Mouse (Mus musculus) hindbrain, embryonic 10.5 days (tissue): ENCODE results near the gene Coq6. TPM values are rescaled to one million over a fixed set of nuclear protein-coding genes. Genes with fewer than 3 reads are reported as not detected.
"Not testable (repeated sequence)": the region's sequence is repeated elsewhere in the genome, so short reads cannot be mapped to it uniquely, and the experiment has no call there.

Experiments used
- DNase-seq: peaks from one replicate; pipeline ENCODE4 v3.0.0-alpha.2; 2017; ENCODE audit warnings: low spot score
- H3K27ac ChIP-seq: fragments of 300-500 bp; sonication (generic); 2 replicates; pipeline ENCODE4 v1.5.1; 2016; ENCODE audit warnings: mild to moderate bottlenecking, moderate library complexity
- H3K27me3 ChIP-seq: fragments of 300-500 bp; sonication (generic); 2 replicates; pipeline ENCODE4 v1.6.1; 2016; ENCODE audit warnings: mild to moderate bottlenecking; ENCODE audit not compliant: poor library complexity, insufficient read depth, severe bottlenecking
- H3K36me3 ChIP-seq: fragments of 300-500 bp; sonication (generic); 2 replicates; pipeline ENCODE4 v1.6.1; 2016; ENCODE audit warnings: mild to moderate bottlenecking, moderate library complexity
- H3K4me1 ChIP-seq: fragments of 300-500 bp; sonication (generic); replicated peaks from 2 replicates; pipeline ENCODE4 v1.6.1; 2016; ENCODE audit warnings: mild to moderate bottlenecking
- H3K4me3 ChIP-seq: fragments of 300-500 bp; sonication (generic); 2 replicates; pipeline ENCODE4 v1.5.1; 2016; ENCODE audit warnings: mild to moderate bottlenecking, moderate library complexity
- H3K9me3 ChIP-seq: fragments of 300-500 bp; sonication (generic); 2 replicates; pipeline ENCODE4 v1.6.1; 2016; ENCODE audit warnings: mild to moderate bottlenecking, moderate library complexity
- WGBS: fragments of 180-500 bp; shearing (Covaris S2); methylation state at CpG from one replicate; pipeline ENCODE4 v1.1.7; 2016; 5-methylcytosine and 5-hydroxymethylcytosine counted together
- polyA plus RNA-seq: library from polyadenylated mRNA; unstranded; fragments of >200 nt; fragmentation: Nextera tagmentation; extraction: Ambion mirVana; gene quantifications from 2 replicates; pipeline ENCODE4 v1.2.1, GENCODE M21; 2016

The Coq6 gene
- 46.5 and 48.9 TPM in 2 replicates for polyA plus RNA-seq

DNA sequence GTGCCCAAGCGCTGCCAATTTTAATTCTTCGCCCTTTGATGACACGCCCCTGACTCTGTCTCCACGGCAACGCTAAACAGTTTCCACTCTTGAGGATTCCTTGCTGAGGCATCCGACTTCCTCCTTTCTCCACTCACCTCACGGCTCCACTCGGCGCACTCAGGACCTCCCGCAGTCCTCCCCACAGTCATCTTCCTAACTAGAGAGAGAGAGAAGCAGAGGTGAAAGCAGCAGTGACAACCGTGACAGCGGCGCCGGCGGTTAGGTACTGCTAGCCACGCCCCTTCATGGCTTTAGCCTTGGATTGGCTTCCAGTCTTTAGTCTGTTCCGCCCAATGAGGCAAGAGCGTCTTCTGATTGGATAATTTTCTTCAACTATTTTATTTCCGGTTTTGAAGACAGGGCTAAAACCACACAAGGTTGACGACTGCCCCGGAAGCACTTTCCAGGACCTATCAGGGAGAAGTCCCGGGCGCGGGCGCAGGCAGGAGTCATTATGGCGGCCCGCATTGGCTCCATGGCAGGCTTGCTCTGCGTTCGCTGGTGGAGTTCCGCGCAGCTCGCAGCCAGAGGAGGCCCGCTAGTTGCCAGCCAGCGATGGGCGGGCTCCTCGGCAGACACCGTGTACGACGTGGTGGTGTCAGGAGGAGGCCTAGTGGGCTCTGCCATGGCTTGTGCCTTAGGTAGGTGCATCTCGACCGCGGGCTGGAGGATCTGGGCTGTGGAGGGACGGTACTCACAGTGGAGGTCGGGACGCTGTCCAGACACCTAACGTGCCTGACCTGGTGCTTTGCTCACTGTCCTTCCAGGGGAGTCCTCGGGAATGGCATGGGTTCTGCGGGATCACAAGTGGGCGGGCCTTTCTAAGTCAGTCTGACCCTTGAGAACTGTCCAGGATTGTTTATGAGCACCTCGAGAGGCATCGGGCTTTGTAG, at the start of gene Coq6, which contains the start of gene Fam161b:
Coq6 (plus strand) TSS at position 103 of the 935 bp plus-strand sequence.
Fam161b (minus strand) TSS at position 279 of the 935 bp plus-strand sequence.
- Histone ChIP-seq H3K27ac (peak within 1 kb of the TSS; percentile 90), H3K4me3 (peak within 1 kb of the TSS; percentile 99), H3K36me3 (peaks cover 10% of the 10 kb centered on the region), H3K9me3 (no peaks in the 10 kb centered on the region), H3K27me3 (no peaks in the 10 kb centered on the region), H3K4me1 (peaks cover 25% of the 10 kb centered on the region)
- under 1% methylated on average over 51 of the region's 51 CpGs for WGBS
- peak; percentile 94 for DNase-seq

- H3K36me3 ChIP-seq: peaks cover 3% of the 10 kb centered on the region; the same call in 1 of the 2 replicates
- peaks cover 29% of the 10 kb centered on the region for H3K4me1 ChIP-seq
- peak overlapping the region; percentile 100 for H3K4me3 ChIP-seq
- 55% methylated on average over 7 of the region's 7 CpGs for WGBS
- no peak for DNase-seq
- H3K27me3 ChIP-seq: no peaks in the 10 kb centered on the region
- peak overlapping the region; percentile 97 for H3K27ac ChIP-seq
- no peaks in the 10 kb centered on the region for H3K9me3 ChIP-seq
Measured at GRCm38 (mm10) chr12:84316006-84316405, 45.5 kb upstream of the Coq6 start.

GRCm38 (mm10) chr12:84316721-84317621, 44.5 kb upstream of the Coq6 start, which contains the start of gene Zfp410:
Gene Zfp410 (plus strand): TSS chr12:84316852.
- Histone ChIP-seq H3K4me3 (peak within 1 kb of the TSS; percentile 100), H3K4me1 (peaks cover 29% of the 10 kb centered on the region), H3K27ac (peak within 1 kb of the TSS; percentile 97), H3K36me3 (peaks cover 3% of the 10 kb centered on the region; the same call in 1 of the 2 replicates), H3K27me3 (no peaks in the 10 kb centered on the region), H3K9me3 (no peaks in the 10 kb centered on the region)
- under 1% methylated on average over 77 of the region's 77 CpGs for WGBS
- DNase-seq: peak; percentile 90

- Histone ChIP-seq H3K9me3 (no peaks in the 10 kb centered on the region), H3K4me3 (no peak overlapping the region), H3K27me3 (no peaks in the 10 kb centered on the region), H3K27ac (no peak overlapping the region), H3K4me1 (no peaks in the 10 kb centered on the region), H3K36me3 (peaks cover 86% of the 10 kb centered on the region)
- no peak for DNase-seq
- 78% methylated on average over 4 of the region's 4 CpGs for WGBS
Measured at GRCm38 (mm10) chr12:84327111-84327512, 34.3 kb upstream of the Coq6 start.

DNA sequence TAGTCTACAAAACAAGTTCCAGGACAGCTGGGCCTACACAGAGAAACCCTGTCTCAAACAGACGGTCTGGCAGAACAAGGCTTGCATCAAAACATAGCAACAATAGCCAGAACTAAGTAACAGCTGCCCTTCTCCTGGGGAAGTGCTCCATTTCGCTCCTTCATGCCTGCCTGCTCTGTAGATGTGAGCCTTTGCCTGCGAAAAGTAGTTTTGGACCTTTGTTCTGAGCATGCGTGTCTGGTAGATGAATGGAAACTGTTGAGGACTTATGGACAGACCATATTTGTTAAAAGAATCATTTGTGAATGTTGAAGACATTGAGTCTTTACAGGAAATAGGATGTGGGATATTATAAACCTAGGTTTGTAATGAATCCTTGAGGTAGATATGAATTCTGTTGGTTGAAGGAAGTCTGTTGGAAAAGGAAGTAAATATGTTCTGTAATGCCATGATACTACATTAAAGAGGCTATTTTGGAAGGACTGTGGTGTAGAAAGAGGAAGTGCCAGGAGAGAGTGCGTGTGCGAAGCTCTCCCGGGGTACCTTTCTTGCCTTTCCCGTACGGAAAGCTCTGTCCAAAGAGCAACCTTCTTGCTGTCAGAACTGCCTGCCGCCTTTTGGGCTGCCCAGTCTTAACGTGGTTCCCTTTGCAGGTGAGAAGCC, 24.4 kb upstream of the Coq6 start:
- no peak for DNase-seq
- Histone ChIP-seq H3K36me3 (peaks cover 99% of the 10 kb centered on the region), H3K9me3 (no peaks in the 10 kb centered on the region), H3K4me1 (no peaks in the 10 kb centered on the region), H3K27ac (no peak overlapping the region), H3K4me3 (no peak overlapping the region), H3K27me3 (no peaks in the 10 kb centered on the region)
- whole genome bisulfite sequencing: 93% methylated on average over 11 of the region's 11 CpGs

DNA sequence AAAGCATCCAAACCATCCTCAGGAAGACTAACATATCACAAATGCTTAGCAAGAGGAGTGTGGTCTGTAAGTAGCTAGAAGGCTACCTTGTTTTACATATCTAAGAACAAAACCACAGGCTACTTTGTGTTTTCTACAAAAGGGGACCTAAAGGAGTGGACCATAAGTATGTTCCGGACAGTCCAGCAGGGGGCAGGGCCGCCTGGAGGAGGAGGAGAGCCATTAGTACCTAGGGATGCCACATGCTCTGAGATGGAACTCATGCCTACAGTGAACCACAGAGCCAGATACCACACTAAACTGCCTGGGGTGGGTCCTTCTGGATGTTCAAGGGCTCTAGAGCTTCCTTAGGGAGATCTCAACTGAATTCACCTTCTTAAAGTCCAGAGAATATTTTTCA, 14.3 kb upstream of the Coq6 start:
- Histone ChIP-seq H3K4me1 (peaks cover 24% of the 10 kb centered on the region), H3K36me3 (peaks cover 78% of the 10 kb centered on the region), H3K27me3 (no peaks in the 10 kb centered on the region), H3K27ac (no peak overlapping the region), H3K9me3 (no peaks in the 10 kb centered on the region), H3K4me3 (no peak overlapping the region)
- 48% methylated on average over 2 of the region's 2 CpGs for WGBS
- peak; percentile 23 for DNase-seq

DNA sequence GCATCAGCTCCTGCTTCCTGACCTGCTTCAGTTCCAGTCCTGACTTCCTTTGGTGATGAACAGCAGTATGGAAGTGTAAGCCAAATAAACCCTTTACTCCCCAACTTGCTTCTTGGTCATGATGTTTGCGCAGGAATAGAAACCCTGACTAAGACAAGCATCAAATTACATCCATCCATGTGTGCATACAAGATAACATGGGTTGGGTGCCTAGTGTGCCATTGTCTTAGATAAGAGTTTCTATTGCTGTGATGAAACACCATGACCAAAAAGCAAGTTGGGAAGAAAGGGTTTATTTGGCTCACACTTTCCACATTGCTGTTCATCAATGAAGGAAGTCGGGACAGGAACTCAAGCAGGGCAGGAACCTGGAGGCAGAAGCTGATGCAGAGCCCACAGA, 2.8 kb upstream of the Coq6 start:
- not testable (repeated sequence) for H3K9me3 ChIP-seq, H3K4me3 ChIP-seq, H3K27ac ChIP-seq, DNase-seq, H3K27me3 ChIP-seq
- 89% methylated on average over 2 of the region's 2 CpGs for WGBS
- H3K36me3 ChIP-seq: peaks cover 38% of the 10 kb centered on the region
- H3K4me1 ChIP-seq: peaks cover 21% of the 10 kb centered on the region

DNA sequence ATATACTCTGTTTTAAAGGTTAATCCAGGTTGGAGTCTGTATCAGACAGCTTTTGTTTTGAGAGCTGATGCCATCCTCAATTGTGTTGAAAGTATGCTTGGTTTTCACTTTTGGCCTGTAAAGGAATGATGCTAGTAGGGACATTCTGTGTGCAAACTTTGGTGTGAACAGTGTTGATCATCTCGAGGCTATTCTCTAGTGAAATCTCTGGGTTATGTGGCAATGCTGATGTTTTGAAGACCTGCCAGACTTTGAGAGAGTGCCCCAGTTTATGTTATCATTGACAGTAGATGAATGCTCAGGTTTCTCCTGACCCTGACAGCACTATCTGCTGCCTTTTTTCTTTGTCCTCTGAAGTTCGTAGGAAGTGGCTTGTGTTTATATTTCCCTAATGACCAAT, 1.4 kb downstream of the Coq6 start:
- Histone ChIP-seq H3K4me1 (peaks cover 25% of the 10 kb centered on the region), H3K4me3 (peak overlapping the region; percentile 99), H3K9me3 (no peaks in the 10 kb centered on the region), H3K36me3 (peaks cover 12% of the 10 kb centered on the region), H3K27me3 (no peaks in the 10 kb centered on the region), H3K27ac (no peak overlapping the region)
- no peak for DNase-seq
- 66% methylated on average over 2 of the region's 2 CpGs for WGBS

- Histone ChIP-seq H3K4me1 (peaks cover 25% of the 10 kb centered on the region), H3K4me3 (no peak overlapping the region), H3K9me3 (no peaks in the 10 kb centered on the region), H3K27ac (no peak overlapping the region), H3K27me3 (no peaks in the 10 kb centered on the region), H3K36me3 (peaks cover 26% of the 10 kb centered on the region)
- WGBS: 85% methylated on average over 9 of the region's 9 CpGs
- DNase-seq: no peak
Measured at GRCm38 (mm10) chr12:84364291-84364690, 2.8 kb downstream of the Coq6 start.

- DNase-seq: no peak
- H3K9me3 ChIP-seq: no peaks in the 10 kb centered on the region
- WGBS: 94% methylated on average over 6 of the region's 6 CpGs
Measured at GRCm38 (mm10) chr12:84365137-84365536, 3.7 kb downstream of the Coq6 start.

DNA sequence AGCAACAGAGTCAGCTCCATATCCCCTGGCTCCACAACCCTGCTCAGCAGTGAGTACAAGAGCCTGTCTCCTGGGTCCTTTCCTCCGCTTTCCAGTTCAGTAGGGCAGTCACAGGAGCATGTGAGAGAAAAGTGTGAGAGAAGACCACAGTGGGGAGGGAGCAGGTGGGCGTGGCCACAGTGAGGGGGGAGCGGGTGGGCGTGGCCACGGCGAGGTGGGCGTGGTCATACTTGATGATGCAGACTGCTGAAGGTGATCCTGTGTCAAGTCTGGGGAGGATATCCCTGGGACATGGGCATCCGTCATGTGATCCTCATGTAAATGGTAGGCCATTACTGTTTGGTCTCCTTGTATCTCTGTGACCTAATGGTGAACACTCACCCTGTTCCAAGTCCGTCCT, 5.5 kb downstream of the Coq6 start:
- no peaks in the 10 kb centered on the region for H3K27me3 ChIP-seq
- no peaks in the 10 kb centered on the region for H3K9me3 ChIP-seq
- DNase-seq: no peak
- H3K27ac ChIP-seq: no peak overlapping the region
- H3K4me1 ChIP-seq: peaks cover 15% of the 10 kb centered on the region
- 66% methylated on average over 9 of the region's 9 CpGs for WGBS
- H3K36me3 ChIP-seq: peaks cover 53% of the 10 kb centered on the region
- H3K4me3 ChIP-seq: no peak overlapping the region

More at GRCm38 (mm10) chr12:84365137-84365536, 3.7 kb downstream of the Coq6 start:
- peaks cover 35% of the 10 kb centered on the region for H3K36me3 ChIP-seq
- H3K27me3 ChIP-seq: no peaks in the 10 kb centered on the region
- H3K4me1 ChIP-seq: peaks cover 25% of the 10 kb centered on the region
- no peak overlapping the region for H3K27ac ChIP-seq
- no peak overlapping the region for H3K4me3 ChIP-seq

- DNase-seq: no peak
- no peak overlapping the region for H3K27ac ChIP-seq
- no peaks in the 10 kb centered on the region for H3K27me3 ChIP-seq
- no peaks in the 10 kb centered on the region for H3K4me1 ChIP-seq
- H3K9me3 ChIP-seq: no peaks in the 10 kb centered on the region
- no peak overlapping the region for H3K4me3 ChIP-seq
- 90% methylated on average over 5 of the region's 5 CpGs for WGBS
- peaks cover 86% of the 10 kb centered on the region for H3K36me3 ChIP-seq
Measured at GRCm38 (mm10) chr12:84371647-84372046, 10.2 kb downstream of the Coq6 start.
